Mouse (Mus musculus): ENCODE data around the gene Rpl29. TPM values are rescaled to one million over a fixed set of nuclear protein-coding genes. Genes with fewer than 3 reads are reported as not detected.
A peak's percentile ranks its signal among the peaks of the same experiment; 100 is the strongest.

Rpl29 gene
- polyA plus RNA-seq, 1 experiment from 2014 or later = 881 TPM

DNA sequence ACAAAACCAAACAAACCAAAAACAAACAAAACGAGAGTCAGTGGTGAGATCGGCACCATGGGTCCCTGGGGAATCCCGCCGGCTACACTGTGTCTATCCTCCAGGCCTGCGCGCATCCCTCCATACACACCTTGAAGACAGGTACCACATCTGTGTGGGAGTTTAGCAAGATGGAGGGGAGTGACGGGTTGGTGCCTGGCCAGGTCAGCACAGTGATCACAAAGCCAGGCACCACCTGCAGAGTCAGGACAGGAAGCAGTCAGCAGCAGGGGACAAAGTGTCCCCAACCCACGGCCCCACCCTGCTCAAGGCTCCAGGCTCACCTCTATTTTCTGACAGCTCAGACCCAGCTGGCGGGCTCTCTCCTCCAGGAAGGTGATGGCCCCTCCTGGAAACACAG is 7.3 kb downstream of the Rpl29 start:
- no peak for ATAC-seq (ENCODE audit: insufficient read depth, low FRiP score)
- Histone ChIP-seq H3K27me3 (ENCODE audit: control insufficient read depth, insufficient read depth, low read length) (no peaks in the 10 kb centered on the region), H3K4me1 (ENCODE audit: control insufficient read depth, insufficient read depth, low read length) (peaks cover 27% of the 10 kb centered on the region), H3K4me2 (ENCODE audit: low read depth, low read length) (peak overlapping the region; percentile 86; the same call in 1 of the 2 replicates), H3K9ac (ENCODE audit: low read length) (peak overlapping the region; percentile 50; the same call in 1 of the 2 replicates), H3K9me3 (replicated peaks; ENCODE audit: control insufficient read depth, low read length) (no peaks in the 10 kb centered on the region), H3K36me3 (ENCODE audit: control insufficient read depth, insufficient read depth, low read length) (peaks cover 14% of the 10 kb centered on the region; the same call in 1 of the 2 replicates), H3K27ac (ENCODE audit: low read length) (no peak overlapping the region), H3K4me3 (replicated peaks; ENCODE audit: low read length) (no peak overlapping the region)
- WGBS = 81% methylated on average over 9 of the region's 9 CpGs

DNA sequence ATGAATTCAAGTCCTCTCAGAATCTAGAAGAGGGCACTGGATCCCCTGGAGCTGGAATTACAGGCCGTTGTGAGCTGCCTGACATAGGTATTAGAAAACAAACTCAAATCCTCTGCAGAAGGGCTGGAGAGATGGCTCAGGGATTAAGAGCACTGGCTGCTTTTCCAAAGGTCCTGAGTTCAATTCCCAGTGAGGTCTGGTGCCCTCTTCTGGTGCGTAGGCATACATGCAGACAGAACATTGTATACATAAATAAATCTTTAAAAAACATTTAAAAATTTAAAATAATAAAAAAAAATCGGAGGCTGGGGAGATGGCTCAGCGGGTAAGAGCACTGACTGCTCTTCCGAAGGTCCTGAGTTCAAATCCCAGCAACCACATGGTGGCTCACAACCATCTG is 13.4 kb downstream of the Rpl29 start:
- H3K9ac ChIP-seq (ENCODE audit: low read length) = no peak overlapping the region
- no peak overlapping the region for H3K4me2 ChIP-seq (ENCODE audit: low read depth, low read length)
- 74% methylated on average over 5 of the region's 5 CpGs for WGBS
- H3K27ac ChIP-seq (ENCODE audit: low read length) = no peak overlapping the region
- peaks cover 22% of the 10 kb centered on the region for H3K4me1 ChIP-seq (ENCODE audit: control insufficient read depth, insufficient read depth, low read length)
- ATAC-seq (ENCODE audit: insufficient read depth, low FRiP score) = no peak
- H3K36me3 ChIP-seq (ENCODE audit: control insufficient read depth, insufficient read depth, low read length) = no peaks in the 10 kb centered on the region
- no peaks in the 10 kb centered on the region for H3K9me3 ChIP-seq (replicated peaks; ENCODE audit: control insufficient read depth, low read length)
- no peak overlapping the region for H3K4me3 ChIP-seq (replicated peaks; ENCODE audit: low read length)
- H3K27me3 ChIP-seq (ENCODE audit: control insufficient read depth, insufficient read depth, low read length) = no peaks in the 10 kb centered on the region

DNA sequence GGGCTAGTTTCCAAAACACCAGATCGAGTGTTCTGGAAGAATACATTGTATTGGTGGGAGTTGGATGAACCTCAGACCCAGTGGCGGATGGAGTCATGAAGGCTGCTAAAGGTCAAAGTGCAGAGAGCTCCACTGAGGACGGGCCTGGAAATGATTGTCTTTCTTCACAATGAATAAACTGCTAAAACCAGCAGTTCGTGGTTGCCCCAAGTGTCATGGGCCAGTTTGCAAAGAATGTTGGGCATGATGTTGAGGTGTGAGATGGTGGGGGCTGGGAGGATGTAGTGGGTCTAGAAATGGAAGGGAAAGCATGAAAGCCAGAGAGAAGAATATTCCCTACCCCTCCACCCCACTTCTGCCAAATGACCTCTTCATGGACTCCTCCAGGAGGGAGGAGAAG is 15.6 kb downstream of the Rpl29 start:
- Histone ChIP-seq H3K9me3 (replicated peaks; ENCODE audit: control insufficient read depth, low read length) (no peaks in the 10 kb centered on the region), H3K9ac (ENCODE audit: low read length) (no peak overlapping the region), H3K4me3 (replicated peaks; ENCODE audit: low read length) (no peak overlapping the region), H3K27me3 (ENCODE audit: control insufficient read depth, insufficient read depth, low read length) (no peaks in the 10 kb centered on the region), H3K36me3 (ENCODE audit: control insufficient read depth, insufficient read depth, low read length) (no peaks in the 10 kb centered on the region), H3K4me2 (ENCODE audit: low read depth, low read length) (no peak overlapping the region), H3K27ac (ENCODE audit: low read length) (no peak overlapping the region), H3K4me1 (ENCODE audit: control insufficient read depth, insufficient read depth, low read length) (peaks cover 27% of the 10 kb centered on the region)
- ATAC-seq (ENCODE audit: insufficient read depth, low FRiP score) = no peak
- WGBS = 74% methylated on average over 4 of the region's 4 CpGs

DNA sequence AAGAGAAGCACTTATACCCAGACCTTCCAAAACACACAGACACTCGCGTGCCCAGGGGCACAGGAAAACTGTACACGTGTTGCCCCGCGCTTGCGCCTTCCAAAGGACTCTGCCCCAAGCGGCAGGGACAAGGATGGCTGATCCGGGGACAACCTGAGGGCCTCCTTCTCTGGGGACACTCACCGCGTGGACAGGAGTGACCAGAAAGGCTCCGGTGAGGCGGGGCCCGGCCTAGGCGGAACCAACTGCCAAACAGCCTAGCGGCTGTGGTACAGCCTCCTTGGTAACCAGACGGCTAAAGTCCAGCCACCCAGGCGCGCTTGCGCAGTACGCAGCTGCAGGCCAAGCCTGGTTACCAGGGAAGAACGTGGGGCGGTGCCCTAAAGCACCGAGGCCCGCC is 18.1 kb downstream of the Rpl29 start, which contains the start of the genes Abhd14b and Abhd14a:
Abhd14b (plus strand) TSS at position 112 of the 400 bp plus-strand sequence.
Abhd14a (minus strand) TSS at position 331 of the 400 bp plus-strand sequence.
- Histone ChIP-seq H3K4me1 (ENCODE audit: control insufficient read depth, insufficient read depth, low read length) (peaks cover 44% of the 10 kb centered on the region), H3K9ac (ENCODE audit: low read length) (peak within 1 kb of the TSS; percentile 77), H3K9me3 (replicated peaks; ENCODE audit: control insufficient read depth, low read length) (no peaks in the 10 kb centered on the region), H3K4me3 (replicated peaks; ENCODE audit: low read length) (peak within 1 kb of the TSS; percentile 52), H3K36me3 (ENCODE audit: control insufficient read depth, insufficient read depth, low read length) (no peaks in the 10 kb centered on the region), H3K27ac (ENCODE audit: low read length) (peak within 1 kb of the TSS; percentile 26), H3K27me3 (ENCODE audit: control insufficient read depth, insufficient read depth, low read length) (no peaks in the 10 kb centered on the region), H3K4me2 (ENCODE audit: low read depth, low read length) (peak within 1 kb of the TSS; percentile 74)
- peak; percentile 90 for ATAC-seq (ENCODE audit: insufficient read depth, low FRiP score)
- 0% methylated on average over 24 of the region's 24 CpGs for WGBS

DNA sequence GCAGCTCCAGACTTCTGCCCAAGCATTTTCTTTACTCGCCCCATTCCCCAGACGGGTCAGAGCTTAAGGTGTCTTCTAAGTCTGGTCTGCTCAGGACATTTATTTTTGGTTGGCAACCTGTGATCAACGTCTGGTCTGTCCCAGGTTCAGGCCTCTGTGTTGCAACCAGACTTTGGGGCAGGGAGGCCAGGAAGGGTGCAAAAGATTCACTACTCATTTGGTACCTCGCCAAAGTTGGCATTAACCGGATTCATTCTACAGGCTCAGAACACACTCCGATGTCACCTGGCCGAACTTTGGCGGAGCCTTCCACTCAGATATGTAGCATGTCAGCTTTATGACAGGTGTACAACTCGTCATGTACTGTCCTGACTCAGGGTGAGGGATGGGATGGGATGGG is 18.7 kb downstream of the Rpl29 start:
- Histone ChIP-seq H3K27ac (ENCODE audit: low read length) (peak overlapping the region; percentile 26; the same call in 1 of the 2 replicates), H3K9ac (ENCODE audit: low read length) (peak overlapping the region; percentile 77; the same call in 1 of the 2 replicates), H3K4me1 (ENCODE audit: control insufficient read depth, insufficient read depth, low read length) (peaks cover 48% of the 10 kb centered on the region), H3K4me3 (replicated peaks; ENCODE audit: low read length) (peak overlapping the region; percentile 52), H3K27me3 (ENCODE audit: control insufficient read depth, insufficient read depth, low read length) (no peaks in the 10 kb centered on the region), H3K4me2 (ENCODE audit: low read depth, low read length) (peak overlapping the region; percentile 74), H3K36me3 (ENCODE audit: control insufficient read depth, insufficient read depth, low read length) (no peaks in the 10 kb centered on the region), H3K9me3 (replicated peaks; ENCODE audit: control insufficient read depth, low read length) (no peaks in the 10 kb centered on the region)
- WGBS = 31% methylated on average over 9 of the region's 9 CpGs
- peak; percentile 0; the same call in 1 of the 2 replicates for ATAC-seq (ENCODE audit: insufficient read depth, low FRiP score)

DNA sequence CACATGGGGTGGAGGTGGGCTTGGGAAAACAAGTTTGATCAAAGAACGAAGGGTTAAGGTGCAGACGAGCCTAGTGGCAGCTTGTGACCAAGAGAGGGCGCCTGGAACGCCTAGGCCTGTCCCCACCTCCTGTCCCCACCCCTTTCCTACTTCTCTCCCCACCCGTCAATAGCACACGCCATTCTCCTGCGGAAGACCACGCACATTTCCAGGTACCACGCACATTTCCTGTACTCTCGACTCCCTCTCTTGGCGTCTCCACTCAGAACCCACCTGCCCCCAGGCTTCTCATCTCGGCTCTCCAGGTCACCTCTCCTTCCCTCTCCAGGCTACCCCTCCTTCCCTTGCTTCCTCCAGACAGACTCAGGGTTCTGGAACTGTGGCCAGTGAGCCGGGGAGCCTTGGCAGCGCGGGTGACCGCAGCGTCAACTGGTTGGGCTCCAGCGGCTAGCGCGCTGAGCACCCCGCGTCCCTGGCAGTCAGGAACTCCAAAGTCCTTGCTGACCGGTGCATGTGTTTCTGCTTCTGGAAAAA is 19.3 kb downstream of the Rpl29 start:
- peak overlapping the region; percentile 73 for H3K27ac ChIP-seq (ENCODE audit: low read length)
- no peaks in the 10 kb centered on the region for H3K36me3 ChIP-seq (ENCODE audit: control insufficient read depth, insufficient read depth, low read length)
- H3K4me2 ChIP-seq (ENCODE audit: low read depth, low read length) = peak overlapping the region; percentile 74
- no peaks in the 10 kb centered on the region for H3K27me3 ChIP-seq (ENCODE audit: control insufficient read depth, insufficient read depth, low read length)
- peak overlapping the region; percentile 77 for H3K9ac ChIP-seq (ENCODE audit: low read length)
- peak; percentile 71; the same call in 1 of the 2 replicates for ATAC-seq (ENCODE audit: insufficient read depth, low FRiP score)
- peaks cover 48% of the 10 kb centered on the region for H3K4me1 ChIP-seq (ENCODE audit: control insufficient read depth, insufficient read depth, low read length)
- no peaks in the 10 kb centered on the region for H3K9me3 ChIP-seq (replicated peaks; ENCODE audit: control insufficient read depth, low read length)
- H3K4me3 ChIP-seq (replicated peaks; ENCODE audit: low read length) = peak overlapping the region; percentile 52
- WGBS = 0% methylated on average over 23 of the region's 23 CpGs

DNA sequence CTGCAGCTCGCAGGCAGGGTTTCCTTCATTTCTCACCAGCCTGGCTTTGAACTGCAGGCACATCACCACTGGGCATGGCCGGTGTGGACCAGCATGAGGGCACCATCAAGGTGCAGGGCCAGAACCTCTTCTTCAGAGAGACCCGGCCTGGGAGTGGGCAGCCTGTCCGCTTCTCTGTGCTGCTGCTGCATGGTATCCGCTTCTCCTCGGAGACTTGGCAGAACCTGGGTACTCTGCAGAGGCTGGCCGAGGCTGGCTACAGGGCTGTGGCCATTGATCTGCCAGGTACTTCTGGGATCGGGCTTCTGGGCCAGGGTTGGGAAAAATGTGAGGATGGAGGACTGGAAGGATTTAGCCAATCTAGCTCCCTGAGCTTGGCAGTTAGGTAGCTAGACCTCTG is 20.7 kb downstream of the Rpl29 start:
- H3K27me3 ChIP-seq (ENCODE audit: control insufficient read depth, insufficient read depth, low read length) = no peaks in the 10 kb centered on the region
- no peaks in the 10 kb centered on the region for H3K9me3 ChIP-seq (replicated peaks; ENCODE audit: control insufficient read depth, low read length)
- ATAC-seq (ENCODE audit: insufficient read depth, low FRiP score) = no peak
- H3K36me3 ChIP-seq (ENCODE audit: control insufficient read depth, insufficient read depth, low read length) = no peaks in the 10 kb centered on the region
- no peak overlapping the region for H3K4me2 ChIP-seq (ENCODE audit: low read depth, low read length)
- no peak overlapping the region for H3K4me3 ChIP-seq (replicated peaks; ENCODE audit: low read length)
- WGBS = 87% methylated on average over 8 of the region's 8 CpGs
- peaks cover 58% of the 10 kb centered on the region for H3K4me1 ChIP-seq (ENCODE audit: control insufficient read depth, insufficient read depth, low read length)
- H3K9ac ChIP-seq (ENCODE audit: low read length) = 0 out of 2 replicates have a peak overlapping the region, but pooled peaks have one; percentile 2
- H3K27ac ChIP-seq (ENCODE audit: low read length) = peak overlapping the region; percentile 48

DNA sequence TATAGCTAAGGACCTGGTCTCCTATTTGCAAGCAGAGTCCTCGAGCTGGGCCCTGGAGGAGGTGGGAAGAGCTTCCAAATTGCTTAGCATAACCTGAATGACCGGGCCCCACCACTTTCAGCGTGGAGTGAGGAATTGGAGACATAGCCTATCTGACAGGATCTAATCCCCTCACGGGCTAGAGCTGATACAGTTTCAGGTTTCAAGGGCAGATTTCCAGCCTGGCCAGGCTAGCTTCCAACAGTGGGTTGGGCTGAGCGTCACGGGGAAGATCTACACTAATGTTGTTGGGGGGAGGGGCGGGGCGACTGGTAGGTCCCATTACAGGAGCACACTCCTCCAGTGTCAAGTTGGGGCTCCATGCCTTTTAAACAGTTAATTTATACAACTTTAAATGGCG is 21.4 kb downstream of the Rpl29 start:
- H3K27me3 ChIP-seq (ENCODE audit: control insufficient read depth, insufficient read depth, low read length) = no peaks in the 10 kb centered on the region
- H3K9me3 ChIP-seq (replicated peaks; ENCODE audit: control insufficient read depth, low read length) = no peaks in the 10 kb centered on the region
- WGBS = 13% methylated on average over 9 of the region's 9 CpGs
- H3K4me1 ChIP-seq (ENCODE audit: control insufficient read depth, insufficient read depth, low read length) = peaks cover 62% of the 10 kb centered on the region
- H3K4me3 ChIP-seq (replicated peaks; ENCODE audit: low read length) = no peak overlapping the region
- peak overlapping the region; percentile 48 for H3K27ac ChIP-seq (ENCODE audit: low read length)
- no peak overlapping the region for H3K9ac ChIP-seq (ENCODE audit: low read length)
- H3K4me2 ChIP-seq (ENCODE audit: low read depth, low read length) = peak overlapping the region; percentile 7; the same call in 1 of the 2 replicates
- no peaks in the 10 kb centered on the region for H3K36me3 ChIP-seq (ENCODE audit: control insufficient read depth, insufficient read depth, low read length)
- peak; percentile 6; the same call in 1 of the 2 replicates for ATAC-seq (ENCODE audit: insufficient read depth, low FRiP score)

DNA sequence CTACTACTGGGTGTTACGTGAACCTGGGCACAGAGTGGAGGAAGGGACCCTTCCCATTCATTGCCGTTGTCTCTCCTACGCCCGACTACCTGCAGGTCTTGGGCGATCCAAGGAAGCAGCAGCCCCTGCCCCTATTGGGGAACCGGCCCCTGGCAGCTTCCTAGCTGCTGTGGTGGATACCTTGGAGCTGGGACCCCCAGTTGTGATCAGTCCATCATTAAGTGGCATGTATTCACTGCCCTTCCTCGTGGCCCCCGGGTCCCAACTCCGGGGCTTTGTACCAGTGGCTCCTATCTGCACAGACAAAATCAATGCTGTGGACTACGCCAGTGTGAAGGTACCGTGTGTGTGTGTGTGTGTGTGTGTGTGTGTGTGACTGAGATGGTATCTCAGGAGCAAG is 22.0 kb downstream of the Rpl29 start:
- WGBS = 68% methylated on average over 11 of the region's 11 CpGs
- Histone ChIP-seq H3K4me1 (ENCODE audit: control insufficient read depth, insufficient read depth, low read length) (peaks cover 68% of the 10 kb centered on the region), H3K36me3 (ENCODE audit: control insufficient read depth, insufficient read depth, low read length) (no peaks in the 10 kb centered on the region), H3K4me3 (replicated peaks; ENCODE audit: low read length) (no peak overlapping the region), H3K4me2 (ENCODE audit: low read depth, low read length) (0 out of 2 replicates have a peak overlapping the region, but pooled peaks have one; percentile 7), H3K9me3 (replicated peaks; ENCODE audit: control insufficient read depth, low read length) (no peaks in the 10 kb centered on the region), H3K27me3 (ENCODE audit: control insufficient read depth, insufficient read depth, low read length) (no peaks in the 10 kb centered on the region), H3K9ac (ENCODE audit: low read length) (0 out of 2 replicates have a peak overlapping the region, but pooled peaks have one; percentile 10), H3K27ac (ENCODE audit: low read length) (no peak overlapping the region)
- no peak for ATAC-seq (ENCODE audit: insufficient read depth, low FRiP score)
